Mouse (Mus musculus) liver, embryonic 14.5 days (tissue): ENCODE results near the gene Acot1.

Source experiments
- CTCF ChIP-seq: IDR thresholded peaks from 2 replicates; pipeline ENCODE4 v1.5.1; 2016; ENCODE audit warnings: antibody characterized with exemption, low read depth, control low read depth
- EP300 ChIP-seq: IDR thresholded peaks from 2 replicates; pipeline ENCODE4 v1.6.1; 2016; ENCODE audit warnings: antibody characterized with exemption, low read depth

DNA sequence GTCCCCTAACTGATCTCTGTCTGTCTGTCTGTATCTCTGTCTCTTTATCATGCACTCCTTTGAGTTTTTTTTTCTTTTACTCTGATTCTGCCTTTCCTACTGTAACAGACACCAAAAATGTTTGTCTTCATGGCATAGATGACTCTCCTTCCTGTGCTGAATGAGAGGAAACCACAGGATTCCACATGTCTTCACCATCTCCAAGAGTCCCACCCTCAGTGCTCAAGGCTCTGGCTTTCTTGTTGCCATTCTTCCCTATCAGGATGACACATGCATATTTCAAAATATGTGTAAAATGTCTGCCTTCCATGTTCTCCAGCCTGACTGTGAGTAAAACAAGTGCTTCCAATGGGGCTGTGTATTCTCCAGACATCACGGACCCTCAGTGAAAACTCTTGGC is 37.6 kb downstream of the Acot1 start:
- no peak for TF ChIP-seq CTCF
- TF ChIP-seq EP300: no peak
